Mouse (Mus musculus) B cell, adult 2 months (primary cell): Measurements from ENCODE around the gene Ap3d1.
A peak's percentile ranks its signal among the peaks of the same experiment; 100 is the strongest.

ENCODE experiments used
- DNase-seq, 2 experiments: peaks; one replicate each; pipeline ENCODE4 v3.0.0; 2022

The Ap3d1 gene

DNA sequence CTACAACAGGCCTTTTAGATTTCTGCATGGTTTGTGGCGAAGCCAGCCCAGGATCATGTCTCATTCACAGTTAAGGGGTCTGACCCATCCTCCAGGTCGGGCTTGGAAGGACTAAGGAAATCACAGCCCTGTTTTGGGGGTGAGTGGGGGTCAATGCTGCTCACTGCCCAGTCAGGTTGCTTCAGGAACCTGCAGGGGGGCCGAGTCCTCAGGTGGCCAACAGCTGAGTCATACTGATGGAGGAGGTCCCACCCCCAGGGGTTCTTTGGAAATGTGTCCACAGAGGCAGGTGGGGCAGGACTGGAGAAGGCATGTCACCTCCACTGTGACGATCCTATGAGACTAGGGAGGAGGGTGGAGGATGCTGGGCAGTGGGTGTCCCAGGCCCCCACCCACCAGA, 76.6 kb downstream of the Ap3d1 start:
- DNase-seq: no peak

DNA sequence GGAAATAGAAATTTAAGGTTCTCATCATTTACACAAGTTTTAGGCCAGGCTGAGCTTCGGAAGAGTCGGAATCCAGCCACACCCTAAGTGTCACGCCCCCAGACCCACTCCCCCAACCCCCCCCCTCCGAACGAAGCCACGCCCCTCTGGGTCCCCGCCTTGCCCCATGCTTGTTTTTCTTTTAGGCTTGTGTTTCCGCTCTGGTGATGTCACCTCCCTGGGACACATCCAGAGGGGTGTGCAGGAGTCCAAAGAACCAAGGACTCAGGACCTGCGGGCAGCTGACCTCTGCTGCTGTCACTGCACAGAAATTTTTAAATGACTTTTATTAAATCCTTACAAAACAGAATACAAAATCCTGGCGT, 77.1 kb downstream of the Ap3d1 start:
- no peak for DNase-seq

DNA sequence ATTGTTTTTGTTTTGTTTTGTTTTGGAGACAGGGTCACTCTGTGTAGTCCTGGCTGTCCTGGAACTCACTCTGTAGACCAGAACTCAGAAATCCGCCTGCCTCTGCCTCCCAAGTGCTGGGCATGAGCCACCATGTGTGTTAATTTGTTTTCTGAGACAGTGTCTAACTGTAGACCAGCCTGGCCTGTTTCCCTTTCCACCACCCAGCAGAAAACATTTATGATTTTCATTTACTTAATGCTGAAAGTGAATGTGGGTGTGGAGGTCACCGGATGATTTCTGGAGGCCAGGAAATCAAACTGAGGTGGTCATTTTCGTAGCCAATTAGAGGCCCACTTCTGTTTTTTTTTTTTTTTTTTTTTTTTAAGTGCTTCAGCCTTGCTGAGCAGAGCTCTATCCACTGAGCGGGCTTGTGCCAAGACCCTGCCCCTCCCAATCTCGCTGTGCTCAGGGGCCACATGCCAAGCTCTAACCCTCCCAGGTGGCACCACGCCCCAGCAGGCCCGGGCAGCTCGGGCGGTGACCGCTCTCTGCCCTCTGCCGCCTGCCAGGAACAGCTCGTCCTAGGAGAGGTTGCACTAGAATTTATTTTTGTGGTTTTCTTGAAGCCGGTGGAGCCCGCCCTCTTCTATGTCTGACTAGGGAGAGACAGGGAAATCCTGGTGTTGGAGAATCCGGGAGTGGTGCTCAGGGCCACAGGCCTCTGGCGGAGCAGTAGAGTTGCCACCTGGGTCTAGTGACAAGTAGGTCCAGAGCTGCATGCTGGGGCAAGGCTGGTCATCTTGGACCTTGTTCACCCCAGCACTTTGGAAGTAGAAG, 77.7 kb downstream of the Ap3d1 start:
- peak in 1 of 2 experiments; percentile 33 for DNase-seq

DNA sequence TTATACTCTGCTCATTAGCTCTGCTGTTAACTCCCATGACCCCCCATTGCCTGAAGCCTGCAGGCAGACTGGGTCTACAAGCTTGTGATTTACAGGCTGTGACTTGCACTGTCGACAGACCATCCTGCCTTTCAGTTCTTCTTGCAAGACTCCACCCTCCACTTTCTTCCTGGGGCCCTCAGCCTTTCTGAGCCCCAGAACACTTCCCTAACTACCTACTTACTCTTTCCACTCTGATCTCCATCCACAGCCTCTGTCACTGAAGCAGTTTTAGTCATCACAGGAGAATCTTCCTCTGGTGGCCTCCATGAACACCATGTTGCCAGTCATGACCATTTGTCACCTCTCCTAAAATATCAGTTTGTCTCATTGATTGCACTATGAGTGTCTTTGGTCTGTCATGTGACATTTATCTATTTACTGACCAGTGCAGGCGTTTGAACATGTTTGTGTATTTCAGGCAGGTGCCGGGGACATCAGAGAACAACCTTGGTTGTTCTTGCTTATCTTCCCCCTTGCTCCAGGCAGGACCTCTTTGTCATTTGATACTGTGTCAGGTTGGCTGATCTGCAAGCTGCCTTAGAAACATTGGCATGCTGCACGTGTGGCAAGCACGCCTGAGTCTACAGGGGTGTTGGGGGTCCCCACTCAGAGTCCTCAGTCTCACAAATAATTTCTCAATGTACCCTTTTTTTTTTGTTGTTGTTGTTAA, 78.4 kb downstream of the Ap3d1 start:
- DNase-seq: peak; percentile 47 to 51

DNA sequence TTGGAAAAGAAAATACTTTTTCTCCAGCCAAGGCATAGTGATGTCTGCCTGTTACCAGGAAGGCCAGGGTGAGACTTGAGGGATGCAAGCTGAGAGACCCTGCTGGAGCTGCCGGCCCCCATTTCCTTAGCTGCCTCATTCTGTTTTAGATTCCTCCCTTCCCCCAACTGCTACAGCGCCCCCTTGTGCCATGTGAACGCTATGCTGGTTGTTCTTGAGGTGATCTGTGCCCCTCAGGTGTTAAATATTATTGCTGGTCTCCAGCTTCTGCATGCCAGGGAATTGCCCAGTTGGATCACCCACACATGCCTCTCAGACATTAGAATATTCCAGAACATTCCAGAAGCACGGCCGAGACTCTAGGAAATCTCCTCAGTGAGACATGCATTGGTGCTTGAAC, 80.9 kb downstream of the Ap3d1 start:
- DNase-seq: peak; percentile 91 to 92

DNA sequence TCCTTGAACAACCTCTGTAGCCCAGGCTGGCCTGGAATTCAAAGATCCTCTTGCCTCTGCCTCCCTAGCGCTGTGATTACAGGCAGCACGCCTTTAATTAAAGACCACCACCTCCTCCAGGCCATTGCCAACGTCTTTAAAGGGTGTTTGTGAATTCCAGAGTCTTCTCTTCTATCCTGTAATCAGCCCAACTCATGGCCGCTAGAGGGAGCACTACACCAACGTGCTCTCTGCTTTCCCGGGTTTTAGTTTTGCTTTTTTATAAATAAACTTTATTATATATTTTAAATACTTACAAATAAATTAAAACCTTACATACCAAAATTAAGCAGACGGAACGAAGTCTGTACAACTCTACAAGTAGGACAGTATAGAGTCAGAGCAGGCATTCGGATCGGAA, 82.9 kb downstream of the Ap3d1 start:
- DNase-seq: peak; percentile 81 to 82

DNA sequence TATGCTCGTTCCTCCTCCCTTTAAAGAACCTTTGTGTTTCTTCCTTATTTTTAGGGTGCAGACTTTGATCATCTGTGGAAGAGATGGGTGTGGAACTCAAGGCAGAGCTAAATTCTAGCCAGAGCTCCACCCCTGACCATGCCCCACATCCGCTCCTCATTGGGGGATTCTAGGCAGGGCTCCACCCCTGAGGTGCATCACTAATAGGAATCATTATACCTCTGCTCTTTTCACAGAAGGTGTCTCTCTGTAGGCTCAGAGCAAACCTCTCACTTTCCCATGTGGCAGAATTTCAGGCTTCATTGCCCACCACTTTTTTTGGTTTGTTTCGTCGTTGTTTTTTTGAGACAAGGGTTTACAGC, 83.2 kb downstream of the Ap3d1 start:
- DNase-seq: peak; percentile 55 to 56

DNA sequence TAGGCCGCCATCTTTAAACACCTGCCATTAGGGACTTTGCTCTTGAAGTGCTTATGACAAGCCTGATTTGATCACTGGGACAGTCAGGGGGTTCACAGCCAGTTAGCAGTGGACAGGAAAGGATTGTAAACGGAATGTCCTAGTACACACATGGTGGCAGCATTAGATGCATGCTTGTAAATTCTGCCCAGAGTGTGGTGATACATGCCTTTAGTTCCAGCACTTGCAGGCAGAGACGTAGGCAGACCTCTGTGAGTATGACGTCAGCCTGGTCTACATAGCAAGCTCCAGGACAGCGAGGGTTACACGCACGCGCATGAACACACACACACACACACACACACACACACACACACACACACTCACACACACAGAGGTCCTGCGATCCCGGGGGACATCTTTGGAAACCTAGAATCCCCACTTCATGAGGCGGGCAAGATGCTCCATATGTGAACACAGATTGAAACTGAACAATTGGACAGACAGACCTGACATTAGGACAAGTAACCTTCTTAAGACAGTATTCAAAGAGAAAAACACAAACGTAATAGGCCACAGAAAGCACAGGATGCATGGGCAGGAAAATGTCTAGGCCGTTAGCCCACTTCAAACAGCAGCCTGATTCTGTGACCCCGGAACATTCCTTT, 83.7 kb downstream of the Ap3d1 start:
- DNase-seq: no peak
